Mouse (Mus musculus) lung, postnatal 4 days (tissue): ENCODE measurements around the gene S100a14.

ENCODE experiments used
- DNase-seq, 2 experiments: peaks; one replicate each; pipeline ENCODE4 v3.0.0; 2021

The S100a14 gene

GRCm38 (mm10) chr3:90525421-90525820 is 1.2 kb upstream of the S100a14 start:
- peak; percentile 57 to 63 for DNase-seq

GRCm38 (mm10) chr3:90526076-90526475 is 580 bp upstream of the S100a14 start:
- DNase-seq, result no peak

- no peak for DNase-seq
Observed at GRCm38 (mm10) chr3:90527291-90527873, 726 bp downstream of the S100a14 start.

GRCm38 (mm10) chr3:90531713-90532112 is 5.1 kb downstream of the S100a14 start:
- no peak for DNase-seq

- no peak for DNase-seq
Observed at GRCm38 (mm10) chr3:90535446-90535845, 8.8 kb downstream of the S100a14 start.

- DNase-seq, result peak; percentile 78 to 85
Observed at GRCm38 (mm10) chr3:90537141-90537904, 10.7 kb downstream of the S100a14 start, which contains the start of gene S100a16. S100a16 (plus strand) TSS chr3:90537254.

GRCm38 (mm10) chr3:90537905-90538296 is 11.2 kb downstream of the S100a14 start:
- no peak for DNase-seq

- DNase-seq, result peak; percentile 59 to 73
Observed at GRCm38 (mm10) chr3:90540904-90541303, 14.2 kb downstream of the S100a14 start.

- DNase-seq, result no peak
Observed at GRCm38 (mm10) chr3:90549676-90550420, 23.2 kb downstream of the S100a14 start.

- no peak for DNase-seq
Observed at GRCm38 (mm10) chr3:90550421-90550790, 23.8 kb downstream of the S100a14 start.

GRCm38 (mm10) chr3:90552231-90552630 is 25.6 kb downstream of the S100a14 start:
- no peak for DNase-seq

- DNase-seq, result no peak
Observed at GRCm38 (mm10) chr3:90555954-90556353, 29.3 kb downstream of the S100a14 start.

GRCm38 (mm10) chr3:90560008-90560628 is 33.5 kb downstream of the S100a14 start, which contains the start of gene S100a3:
S100a3 (plus strand) TSS chr3:90560578.
- no peak for DNase-seq

GRCm38 (mm10) chr3:90574691-90575090 is 48.0 kb downstream of the S100a14 start:
- no peak for DNase-seq

GRCm38 (mm10) chr3:90575320-90575719 is 48.7 kb downstream of the S100a14 start:
- no peak for DNase-seq

- no peak for DNase-seq
Observed at GRCm38 (mm10) chr3:90576351-90577001, 49.8 kb downstream of the S100a14 start.
